Mouse (Mus musculus): ENCODE measurements at regions not wholly inside any gene's neighbourhood (a gene's known extent, or its start where the extent isn't known, plus 50 kb on each side); places are given as distances from the start of the nearest gene placed in this dataset.
A peak's percentile ranks its signal among the peaks of the same experiment; 100 is the strongest.

DNA sequence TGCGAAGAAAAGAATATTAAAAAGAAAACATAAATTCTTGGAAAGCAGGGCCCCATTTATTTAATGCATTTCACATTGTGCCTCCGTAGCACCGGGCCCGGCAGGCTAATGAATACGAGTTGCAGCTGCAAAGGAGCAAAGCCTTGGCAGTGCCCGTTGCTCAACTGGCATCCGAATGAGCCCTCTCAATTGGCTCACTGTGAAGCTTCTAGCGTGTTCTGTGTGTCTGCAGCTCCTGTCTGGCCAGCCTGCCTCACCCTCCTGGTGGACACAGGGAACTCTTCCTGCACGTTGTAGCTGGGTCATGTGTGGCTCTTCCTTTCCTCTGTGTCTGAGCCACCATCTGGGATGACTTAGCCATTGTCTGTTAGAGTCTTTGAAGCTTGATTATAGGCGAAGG lies 256.1 kb downstream of the Pax1 start:
- DNase-seq: peak; percentile 17
- ATAC-seq (ENCODE audit: low FRiP score, low TSS enrichment): peak; percentile 40; the same call in 1 of the 2 replicates
- 73% methylated on average over 10 of the region's 10 CpGs for WGBS

DNA sequence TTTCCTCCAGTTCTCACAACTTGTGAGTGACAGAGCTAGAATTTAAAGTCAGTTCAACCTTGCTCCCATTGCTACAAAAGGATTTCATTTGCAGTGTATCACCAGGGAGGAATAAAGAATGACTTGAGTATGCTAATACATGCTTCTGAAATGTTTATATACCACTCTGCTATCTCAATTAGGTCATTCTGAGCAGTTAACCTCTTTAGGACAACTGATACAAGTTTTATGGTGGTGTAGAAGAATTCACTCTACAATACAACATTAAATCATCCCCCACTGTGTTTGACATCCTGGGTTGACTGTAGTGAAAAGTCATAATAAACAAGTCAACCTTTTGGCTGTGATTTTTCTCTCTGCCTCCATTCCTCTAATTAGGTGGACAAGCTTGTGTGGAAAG lies 248.6 kb downstream of the Pax1 start:
- Histone ChIP-seq H3K27ac (replicated peaks; ENCODE audit: low read depth, low read length) (no peak overlapping the region), H3K27me3 (ENCODE audit: control insufficient read depth, insufficient read depth, low read length) (no peaks in the 10 kb centered on the region), H3K9ac (replicated peaks; ENCODE audit: low read length) (no peak overlapping the region), H3K36me3 (ENCODE audit: control insufficient read depth, insufficient read depth, low read length) (no peaks in the 10 kb centered on the region), H3K4me2 (ENCODE audit: low read length) (no peak overlapping the region), H3K4me3 (replicated peaks; ENCODE audit: low read depth, low read length) (no peak overlapping the region), H3K9me3 (ENCODE audit: control insufficient read depth, low read length) (no peaks in the 10 kb centered on the region), H3K4me1 (ENCODE audit: control insufficient read depth, insufficient read depth, low read length) (no peaks in the 10 kb centered on the region)
- no peak for ATAC-seq (ENCODE audit: low FRiP score, low TSS enrichment)
- no peak for DNase-seq

More for the DNA sequence above, 256.1 kb downstream of the Pax1 start:
- Histone ChIP-seq H3K4me3 (replicated peaks; ENCODE audit: low read depth, low read length) (no peak overlapping the region), H3K4me2 (ENCODE audit: low read length) (no peak overlapping the region), H3K4me1 (ENCODE audit: control insufficient read depth, insufficient read depth, low read length) (no peaks in the 10 kb centered on the region), H3K9ac (replicated peaks; ENCODE audit: low read length) (no peak overlapping the region), H3K9me3 (ENCODE audit: control insufficient read depth, low read length) (no peaks in the 10 kb centered on the region), H3K36me3 (ENCODE audit: control insufficient read depth, insufficient read depth, low read length) (no peaks in the 10 kb centered on the region), H3K27me3 (ENCODE audit: control insufficient read depth, insufficient read depth, low read length) (no peaks in the 10 kb centered on the region), H3K27ac (replicated peaks; ENCODE audit: low read depth, low read length) (no peak overlapping the region)

DNA sequence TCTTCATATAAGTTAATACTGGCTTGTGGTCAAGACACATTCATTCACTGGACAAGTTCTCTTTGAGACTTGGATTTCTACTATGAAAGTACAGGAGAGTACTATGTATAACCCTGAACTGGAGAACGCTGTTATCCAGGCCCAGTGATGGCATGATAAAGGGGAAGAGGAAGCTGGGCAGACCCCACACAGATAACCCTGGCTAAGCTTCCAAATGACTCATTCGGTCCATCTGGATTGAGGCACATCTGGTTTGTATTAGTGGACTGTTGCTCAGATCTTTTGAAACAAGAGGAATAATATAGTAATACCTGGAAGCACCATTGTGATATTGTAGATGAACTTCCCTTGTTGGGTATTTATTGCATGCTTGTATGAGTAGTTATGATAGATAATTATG lies 239.9 kb downstream of the Pax1 start:
- no peaks in the 10 kb centered on the region for H3K9me3 ChIP-seq (ENCODE audit: control insufficient read depth, low read length)
- no peak overlapping the region for H3K4me3 ChIP-seq (replicated peaks; ENCODE audit: low read depth, low read length)
- no peaks in the 10 kb centered on the region for H3K4me1 ChIP-seq (ENCODE audit: control insufficient read depth, insufficient read depth, low read length)
- no peak for DNase-seq
- no peak overlapping the region for H3K9ac ChIP-seq (replicated peaks; ENCODE audit: low read length)
- H3K27ac ChIP-seq (replicated peaks; ENCODE audit: low read depth, low read length): no peak overlapping the region
- H3K4me2 ChIP-seq (ENCODE audit: low read length): no peak overlapping the region
- WGBS: 88% methylated on average over 2 of the region's 2 CpGs
- no peak for ATAC-seq (ENCODE audit: low FRiP score, low TSS enrichment)
- no peaks in the 10 kb centered on the region for H3K36me3 ChIP-seq (ENCODE audit: control insufficient read depth, insufficient read depth, low read length)
- no peaks in the 10 kb centered on the region for H3K27me3 ChIP-seq (ENCODE audit: control insufficient read depth, insufficient read depth, low read length)

DNA sequence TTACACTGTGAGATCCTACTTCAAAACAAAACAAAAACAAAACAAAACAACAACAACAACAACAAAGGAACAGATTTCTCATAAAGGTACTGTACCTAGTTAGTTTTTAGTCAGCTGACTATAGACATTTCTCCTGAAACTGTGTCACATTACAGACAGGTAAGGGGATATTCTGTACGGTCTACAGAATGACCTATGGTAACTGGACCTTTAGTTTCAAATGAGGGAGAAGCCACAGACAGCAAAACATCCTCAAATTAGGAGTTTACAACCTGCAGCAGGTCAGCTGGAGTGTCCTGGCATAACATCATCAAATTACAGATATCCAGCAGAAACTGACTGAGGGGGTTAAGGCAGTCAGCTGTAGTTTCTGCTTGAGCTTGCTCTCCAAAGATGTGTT lies 210.7 kb downstream of the Pax1 start:
- DNase-seq: no peak

DNA sequence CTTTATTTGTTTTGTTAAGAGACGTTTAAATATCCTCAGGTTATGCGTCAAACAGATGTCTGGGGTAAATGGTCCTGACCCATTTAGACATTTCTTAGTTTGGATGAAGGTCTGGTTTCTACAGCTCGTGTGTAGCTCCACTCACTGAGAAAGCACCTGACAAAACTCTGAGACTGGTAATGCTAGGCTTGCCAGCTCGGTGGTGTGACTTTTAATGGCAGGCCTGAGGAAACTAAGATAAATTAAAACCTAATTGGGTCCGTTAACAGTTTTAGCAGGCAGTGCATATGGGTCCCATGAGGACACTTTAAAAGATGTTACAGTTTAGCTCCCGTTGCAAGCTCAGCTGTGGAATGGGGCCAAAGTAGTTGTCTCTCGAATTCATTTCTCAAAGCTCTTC lies 199.5 kb downstream of the Pax1 start:
- Histone ChIP-seq H3K27me3 (ENCODE audit: control insufficient read depth, insufficient read depth, low read length) (no peaks in the 10 kb centered on the region), H3K4me2 (ENCODE audit: low read length) (no peak overlapping the region), H3K4me3 (replicated peaks; ENCODE audit: low read depth, low read length) (no peak overlapping the region), H3K9ac (replicated peaks; ENCODE audit: low read length) (no peak overlapping the region), H3K27ac (replicated peaks; ENCODE audit: low read depth, low read length) (no peak overlapping the region), H3K4me1 (ENCODE audit: control insufficient read depth, insufficient read depth, low read length) (no peaks in the 10 kb centered on the region), H3K36me3 (ENCODE audit: control insufficient read depth, insufficient read depth, low read length) (no peaks in the 10 kb centered on the region), H3K9me3 (ENCODE audit: control insufficient read depth, low read length) (no peaks in the 10 kb centered on the region)
- 85% methylated on average over 7 of the region's 7 CpGs for WGBS
- no peak for DNase-seq
- ATAC-seq (ENCODE audit: low FRiP score, low TSS enrichment): no peak

More for the DNA sequence above, 210.7 kb downstream of the Pax1 start:
- no peak overlapping the region for H3K4me3 ChIP-seq (replicated peaks; ENCODE audit: low read depth, low read length)
- no peak for ATAC-seq (ENCODE audit: low FRiP score, low TSS enrichment)
- no peak overlapping the region for H3K27ac ChIP-seq (replicated peaks; ENCODE audit: low read depth, low read length)
- H3K9me3 ChIP-seq (ENCODE audit: control insufficient read depth, low read length): no peaks in the 10 kb centered on the region
- 84% methylated on average over 1 of the region's 1 CpGs for WGBS
- no peak overlapping the region for H3K4me2 ChIP-seq (ENCODE audit: low read length)
- H3K27me3 ChIP-seq (ENCODE audit: control insufficient read depth, insufficient read depth, low read length): no peaks in the 10 kb centered on the region
- no peaks in the 10 kb centered on the region for H3K36me3 ChIP-seq (ENCODE audit: control insufficient read depth, insufficient read depth, low read length)
- no peak overlapping the region for H3K9ac ChIP-seq (replicated peaks; ENCODE audit: low read length)
- H3K4me1 ChIP-seq (ENCODE audit: control insufficient read depth, insufficient read depth, low read length): no peaks in the 10 kb centered on the region

DNA sequence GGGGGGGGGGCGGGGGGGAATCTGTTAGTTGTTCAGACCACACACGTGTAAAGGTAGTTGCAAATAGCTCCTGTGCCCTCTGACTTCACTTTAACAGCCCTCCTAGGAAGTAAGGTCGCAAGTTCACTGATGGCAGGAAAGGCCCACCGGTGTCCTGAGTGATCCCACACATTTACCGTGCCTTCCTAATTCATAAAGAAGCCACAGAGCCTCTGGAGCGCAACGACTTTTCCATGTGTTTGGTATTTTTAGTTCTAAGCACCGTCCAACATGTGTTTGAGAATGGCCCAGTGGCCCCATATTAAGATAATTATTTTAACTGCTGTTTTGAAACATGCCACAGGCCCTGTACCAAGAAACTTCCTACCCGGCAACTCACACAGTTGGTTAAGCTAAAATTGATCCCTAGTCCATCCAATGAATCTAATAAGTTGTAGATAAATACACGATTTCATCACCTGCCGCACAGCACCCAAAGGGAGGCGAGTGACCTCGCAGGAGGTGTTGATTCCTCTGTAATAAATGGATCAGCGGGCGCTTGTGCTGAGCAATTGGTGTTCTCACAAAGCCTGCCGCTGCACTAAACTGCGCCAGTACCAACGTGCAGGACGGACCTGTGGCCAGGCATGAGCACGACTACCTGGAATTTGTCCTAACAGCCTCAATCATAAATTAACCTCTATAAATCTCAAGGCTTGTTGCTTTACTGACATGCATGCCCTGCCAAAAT lies 198.9 kb downstream of the Pax1 start:
- H3K9ac ChIP-seq (replicated peaks; ENCODE audit: low read length): no peak overlapping the region
- no peaks in the 10 kb centered on the region for H3K4me1 ChIP-seq (ENCODE audit: control insufficient read depth, insufficient read depth, low read length)
- DNase-seq (no peak), ATAC-seq (ENCODE audit: low FRiP score, low TSS enrichment) (no peak)
- H3K4me3 ChIP-seq (replicated peaks; ENCODE audit: low read depth, low read length): no peak overlapping the region
- H3K27ac ChIP-seq (replicated peaks; ENCODE audit: low read depth, low read length): no peak overlapping the region
- no peaks in the 10 kb centered on the region for H3K27me3 ChIP-seq (ENCODE audit: control insufficient read depth, insufficient read depth, low read length)
- no peak overlapping the region for H3K4me2 ChIP-seq (ENCODE audit: low read length)
- H3K9me3 ChIP-seq (ENCODE audit: control insufficient read depth, low read length): no peaks in the 10 kb centered on the region
- no peaks in the 10 kb centered on the region for H3K36me3 ChIP-seq (ENCODE audit: control insufficient read depth, insufficient read depth, low read length)
- 90% methylated on average over 20 of the region's 20 CpGs for WGBS

DNA sequence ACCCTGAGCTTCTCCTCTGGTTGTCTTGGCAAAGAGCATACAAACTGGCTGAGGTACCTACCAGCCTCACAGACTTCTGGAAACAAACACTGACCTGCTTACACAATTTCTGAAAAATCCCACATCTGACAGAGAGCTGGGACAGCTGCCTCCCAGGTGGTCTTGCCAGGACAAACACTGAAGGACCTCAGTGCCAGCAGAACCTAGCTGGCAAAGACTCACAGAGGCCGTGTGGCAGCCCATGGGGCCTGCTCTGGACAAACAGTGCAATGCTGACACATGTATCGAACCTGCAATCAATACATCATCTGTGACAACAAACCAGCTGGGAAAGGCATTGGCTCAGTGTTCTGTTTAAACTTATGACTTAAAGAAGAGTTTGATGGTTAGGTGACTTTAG lies 167.4 kb downstream of the Pax1 start:
- ATAC-seq (ENCODE audit: low FRiP score, low TSS enrichment): no peak
- 71% methylated on average over 2 of the region's 2 CpGs for WGBS

DNA sequence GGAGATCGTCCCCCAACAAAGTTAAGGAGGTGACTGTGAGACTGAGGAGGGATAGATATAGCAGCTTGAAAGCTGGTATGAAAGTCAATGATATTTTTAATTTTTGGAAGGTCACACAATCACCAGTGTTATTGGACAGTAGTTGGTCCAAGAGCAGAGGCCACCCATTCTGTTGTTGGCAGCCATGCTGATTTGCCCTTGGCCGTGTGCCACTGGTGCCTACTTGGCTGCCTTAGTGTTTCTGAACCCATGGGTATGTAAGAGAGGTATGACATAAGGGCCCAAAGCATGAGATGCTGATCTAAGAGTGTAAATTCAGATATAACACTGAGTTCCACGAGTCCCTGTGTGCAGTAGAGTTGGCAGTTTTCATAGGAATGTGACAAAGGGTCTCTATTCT lies 153.7 kb downstream of the Pax1 start:
- Histone ChIP-seq H3K4me3 (replicated peaks; ENCODE audit: low read depth, low read length) (no peak overlapping the region), H3K9ac (replicated peaks; ENCODE audit: low read length) (no peak overlapping the region), H3K36me3 (ENCODE audit: control insufficient read depth, insufficient read depth, low read length) (no peaks in the 10 kb centered on the region), H3K27ac (replicated peaks; ENCODE audit: low read depth, low read length) (no peak overlapping the region), H3K9me3 (ENCODE audit: control insufficient read depth, low read length) (no peaks in the 10 kb centered on the region), H3K4me1 (ENCODE audit: control insufficient read depth, insufficient read depth, low read length) (no peaks in the 10 kb centered on the region), H3K4me2 (ENCODE audit: low read length) (no peak overlapping the region), H3K27me3 (ENCODE audit: control insufficient read depth, insufficient read depth, low read length) (no peaks in the 10 kb centered on the region)
- ATAC-seq (ENCODE audit: low FRiP score, low TSS enrichment): no peak
- no peak for DNase-seq
- 81% methylated on average over 3 of the region's 3 CpGs for WGBS

More for the DNA sequence above, 167.4 kb downstream of the Pax1 start:
- Histone ChIP-seq H3K27ac (replicated peaks; ENCODE audit: low read depth, low read length) (no peak overlapping the region), H3K27me3 (ENCODE audit: control insufficient read depth, insufficient read depth, low read length) (no peaks in the 10 kb centered on the region), H3K4me2 (ENCODE audit: low read length) (no peak overlapping the region), H3K36me3 (ENCODE audit: control insufficient read depth, insufficient read depth, low read length) (no peaks in the 10 kb centered on the region), H3K4me3 (replicated peaks; ENCODE audit: low read depth, low read length) (no peak overlapping the region), H3K4me1 (ENCODE audit: control insufficient read depth, insufficient read depth, low read length) (no peaks in the 10 kb centered on the region), H3K9ac (replicated peaks; ENCODE audit: low read length) (no peak overlapping the region), H3K9me3 (ENCODE audit: control insufficient read depth, low read length) (no peaks in the 10 kb centered on the region)
- DNase-seq: no peak

DNA sequence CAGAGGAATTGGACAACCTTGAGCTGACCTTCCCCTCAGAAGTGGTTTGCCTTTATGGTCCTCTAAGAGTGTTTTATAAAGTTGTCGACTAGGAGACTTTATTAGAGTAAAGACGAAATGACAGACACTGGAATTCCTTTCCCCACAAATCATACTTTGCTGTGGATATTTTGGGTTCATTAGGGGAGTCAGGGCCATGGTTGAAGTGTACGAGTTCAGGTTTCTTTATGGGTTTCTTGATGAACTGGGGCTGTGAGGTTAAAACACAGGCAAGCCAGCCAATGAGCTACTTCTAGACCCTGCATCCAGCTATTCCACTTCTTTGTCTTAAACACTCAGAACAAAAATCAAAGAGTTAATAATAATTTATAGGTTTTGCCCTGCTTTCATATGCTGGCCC lies 153.0 kb downstream of the Pax1 start:
- Histone ChIP-seq H3K36me3 (ENCODE audit: control insufficient read depth, insufficient read depth, low read length) (no peaks in the 10 kb centered on the region), H3K9me3 (ENCODE audit: control insufficient read depth, low read length) (no peaks in the 10 kb centered on the region), H3K9ac (replicated peaks; ENCODE audit: low read length) (no peak overlapping the region), H3K4me3 (replicated peaks; ENCODE audit: low read depth, low read length) (no peak overlapping the region), H3K4me1 (ENCODE audit: control insufficient read depth, insufficient read depth, low read length) (no peaks in the 10 kb centered on the region), H3K27me3 (ENCODE audit: control insufficient read depth, insufficient read depth, low read length) (no peaks in the 10 kb centered on the region), H3K4me2 (ENCODE audit: low read length) (no peak overlapping the region), H3K27ac (replicated peaks; ENCODE audit: low read depth, low read length) (no peak overlapping the region)
- no peak for DNase-seq
- ATAC-seq (ENCODE audit: low FRiP score, low TSS enrichment): no peak
- WGBS: 87% methylated on average over 3 of the region's 3 CpGs
